Mouse (Mus musculus) forebrain, embryonic 11.5 days (tissue): ENCODE measurements around the gene Itsn1. TPM values are rescaled to one million over a fixed set of nuclear protein-coding genes. Genes with fewer than 3 reads are reported as not detected.

ENCODE experiments used
- ATAC-seq: fragments of 200-750 bp; cut with Nextera tagmentation; replicated peaks from 2 replicates; pipeline ENCODE4 v1.8.0; 2017; ENCODE audit warnings: moderate TSS enrichment; ENCODE audit not compliant: low FRiP score
- DNase-seq: peaks from one replicate; pipeline ENCODE4 v3.0.0-alpha.2; 2017; ENCODE audit warnings: low spot score
- H3K27ac ChIP-seq: fragments of 300-500 bp; sonication (generic); 2 replicates; pipeline ENCODE4 v1.5.1; 2014; ENCODE audit warnings: low read depth, low read length
- H3K27me3 ChIP-seq: fragments of 300-500 bp; sonication (generic); 2 replicates; pipeline ENCODE4 v1.6.1; 2014; ENCODE audit warnings: mild to moderate bottlenecking, low read length, mixed read lengths; ENCODE audit not compliant: control insufficient read depth, insufficient read depth
- H3K36me3 ChIP-seq: fragments of 300-500 bp; sonication (generic); 2 replicates; pipeline ENCODE4 v1.6.1; 2014; ENCODE audit warnings: mild to moderate bottlenecking, low read length, moderate library complexity, mixed read lengths; ENCODE audit not compliant: control insufficient read depth, insufficient read depth
- H3K4me1 ChIP-seq: fragments of 300-500 bp; sonication (generic); replicated peaks from 2 replicates; pipeline ENCODE4 v1.6.1; 2014; ENCODE audit warnings: low read length, mixed read lengths; ENCODE audit not compliant: control insufficient read depth, insufficient read depth
- H3K4me2 ChIP-seq: fragments of 300-500 bp; sonication (generic); 2 replicates; pipeline ENCODE4 v1.6.1; 2014; ENCODE audit warnings: low read depth, mild to moderate bottlenecking, low read length, moderate library complexity, mixed read lengths; ENCODE audit not compliant: severe bottlenecking
- H3K4me3 ChIP-seq: fragments of 300-500 bp; sonication (generic); 2 replicates; pipeline ENCODE4 v1.5.1; 2014; ENCODE audit warnings: low read depth, low read length
- H3K9ac ChIP-seq: fragments of 300-500 bp; sonication (generic); 2 replicates; pipeline ENCODE4 v1.6.1; 2014; ENCODE audit warnings: low read length
- H3K9me3 ChIP-seq: fragments of 300-500 bp; sonication (generic); 2 replicates; pipeline ENCODE4 v1.6.1; 2016; ENCODE audit warnings: low read length, mixed read lengths; ENCODE audit not compliant: control insufficient read depth
- WGBS: fragments of 180-500 bp; shearing (Covaris S2); extraction: QIAGEN DNeasy Blood & Tissue Kit; methylation state at CpG from one replicate; pipeline ENCODE4 v1.1.7; 2014; 5-methylcytosine and 5-hydroxymethylcytosine counted together
- polyA plus RNA-seq: library from polyadenylated mRNA; unstranded; fragments of >200 nt; fragmentation: Nextera tagmentation; extraction: Ambion mirVana; gene quantifications from 2 replicates; pipeline ENCODE4 v1.2.1, GENCODE M21; 2014

The Itsn1 gene
- polyA plus RNA-seq, 1 experiment from 2014 or later: 55.2 TPM

DNA sequence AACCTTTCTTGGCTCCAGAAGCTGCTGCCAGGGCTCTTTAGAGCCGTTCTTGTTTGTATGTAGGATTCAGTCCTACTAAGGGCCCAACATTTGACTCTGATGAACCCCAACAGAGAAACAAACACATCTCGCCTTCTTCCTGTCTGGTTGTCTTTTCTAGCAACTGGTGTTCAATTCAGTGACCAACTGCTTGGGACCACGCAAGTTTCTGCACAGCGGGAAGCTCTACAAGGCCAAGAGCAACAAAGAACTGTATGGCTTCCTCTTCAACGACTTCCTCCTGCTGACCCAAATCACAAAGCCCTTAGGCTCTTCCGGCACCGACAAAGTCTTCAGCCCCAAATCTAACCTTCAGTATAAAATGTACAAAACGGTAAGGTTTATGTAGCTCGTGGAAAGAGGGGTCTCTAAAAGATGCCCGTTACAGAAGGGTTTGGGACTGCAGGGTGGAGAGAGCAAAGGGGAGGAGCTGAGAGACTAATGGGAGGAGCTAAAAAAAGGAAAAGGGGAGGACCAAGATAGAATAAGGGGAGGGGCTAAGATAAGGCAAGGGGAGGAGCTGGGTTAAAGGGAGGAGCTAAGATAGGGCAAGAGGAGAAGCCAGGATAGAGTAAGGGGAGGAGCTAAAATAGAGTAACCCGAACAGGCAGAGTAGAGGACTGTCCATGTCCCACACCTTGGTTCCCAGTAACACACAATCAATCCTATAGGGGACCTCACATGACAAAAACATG is 176.2 kb downstream of the Itsn1 start:
- Histone ChIP-seq H3K9ac (no peak overlapping the region), H3K27me3 (no peaks in the 10 kb centered on the region), H3K4me2 (no peak overlapping the region), H3K9me3 (no peaks in the 10 kb centered on the region), H3K27ac (no peak overlapping the region), H3K4me3 (no peak overlapping the region), H3K36me3 (no peaks in the 10 kb centered on the region), H3K4me1 (no peaks in the 10 kb centered on the region)
- no peak for DNase-seq
- WGBS: 83% methylated on average over 11 of the region's 11 CpGs
- ATAC-seq: no peak

- ATAC-seq (no peak), DNase-seq (no peak)
- no peak overlapping the region for H3K4me3 ChIP-seq
- no peaks in the 10 kb centered on the region for H3K9me3 ChIP-seq
- H3K4me2 ChIP-seq: no peak overlapping the region
- no peaks in the 10 kb centered on the region for H3K27me3 ChIP-seq
- H3K4me1 ChIP-seq: no peaks in the 10 kb centered on the region
- no peak overlapping the region for H3K27ac ChIP-seq
- no peaks in the 10 kb centered on the region for H3K36me3 ChIP-seq
- 90% methylated on average over 10 of the region's 10 CpGs for WGBS
- no peak overlapping the region for H3K9ac ChIP-seq
These were observed 176.9 kb downstream of the Itsn1 start for GRCm38 (mm10) chr16:91905987-91906386.

- ATAC-seq: no peak
- WGBS: 86% methylated on average over 5 of the region's 5 CpGs
- no peak overlapping the region for H3K27ac ChIP-seq
- DNase-seq: no peak
- no peaks in the 10 kb centered on the region for H3K4me1 ChIP-seq
- H3K36me3 ChIP-seq: no peaks in the 10 kb centered on the region
- no peaks in the 10 kb centered on the region for H3K9me3 ChIP-seq
- H3K9ac ChIP-seq: no peak overlapping the region
- no peaks in the 10 kb centered on the region for H3K27me3 ChIP-seq
- no peak overlapping the region for H3K4me2 ChIP-seq
- no peak overlapping the region for H3K4me3 ChIP-seq
These were observed 177.6 kb downstream of the Itsn1 start for GRCm38 (mm10) chr16:91906672-91907071.

- H3K9ac ChIP-seq: no peak overlapping the region
These were observed 178.1 kb downstream of the Itsn1 start for GRCm38 (mm10) chr16:91907158-91907557.

GRCm38 (mm10) chr16:91909569-91910335 is 180.7 kb downstream of the Itsn1 start:
- H3K4me2 ChIP-seq: no peak overlapping the region
- H3K4me3 ChIP-seq: no peak overlapping the region
- DNase-seq (no peak), ATAC-seq (no peak)
- H3K27ac ChIP-seq: no peak overlapping the region
- H3K27me3 ChIP-seq: no peaks in the 10 kb centered on the region
- H3K9ac ChIP-seq: no peak overlapping the region
- no peaks in the 10 kb centered on the region for H3K36me3 ChIP-seq
- no peaks in the 10 kb centered on the region for H3K9me3 ChIP-seq
- H3K4me1 ChIP-seq: no peaks in the 10 kb centered on the region
- WGBS: 91% methylated on average over 15 of the region's 15 CpGs

More at GRCm38 (mm10) chr16:91907158-91907557, 178.1 kb downstream of the Itsn1 start:
- Histone ChIP-seq H3K36me3 (no peaks in the 10 kb centered on the region), H3K4me2 (no peak overlapping the region), H3K27me3 (no peaks in the 10 kb centered on the region), H3K4me1 (no peaks in the 10 kb centered on the region), H3K9me3 (no peaks in the 10 kb centered on the region), H3K27ac (no peak overlapping the region), H3K4me3 (no peak overlapping the region)
- WGBS: 86% methylated on average over 11 of the region's 11 CpGs
- DNase-seq (no peak), ATAC-seq (no peak)

DNA sequence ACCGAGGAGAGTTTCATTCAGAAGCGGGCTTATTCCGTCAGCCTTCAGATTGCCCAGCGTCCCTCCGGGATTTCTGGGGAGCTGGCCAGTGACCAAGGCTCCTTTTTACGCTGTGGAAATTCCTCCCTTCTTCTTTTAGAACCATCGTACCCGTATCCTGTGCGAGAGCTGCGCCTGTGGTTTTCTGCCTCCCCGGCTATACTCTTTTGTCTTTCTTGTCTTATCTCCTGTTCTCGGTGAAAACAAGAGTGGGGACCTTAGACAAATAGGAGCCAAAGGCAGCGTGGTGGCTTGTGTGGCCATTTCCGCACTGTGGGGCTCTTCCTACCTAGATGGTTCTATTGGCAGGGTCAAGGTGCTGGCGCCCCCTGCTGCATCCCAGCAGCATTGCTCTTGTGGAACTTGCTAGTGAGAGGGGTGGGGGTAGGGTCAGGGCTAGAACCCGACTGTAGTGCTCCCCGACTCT is 188.6 kb downstream of the Itsn1 start:
- DNase-seq (peak; percentile 91), ATAC-seq (peak; percentile 75)
- Histone ChIP-seq H3K4me2 (no peak overlapping the region), H3K27me3 (no peaks in the 10 kb centered on the region), H3K4me1 (peaks cover 2% of the 10 kb centered on the region; the same call in 1 of the 2 replicates), H3K27ac (no peak overlapping the region), H3K9ac (peak overlapping the region; percentile 16; the same call in 1 of the 2 replicates), H3K36me3 (no peaks in the 10 kb centered on the region), H3K4me3 (no peak overlapping the region), H3K9me3 (no peaks in the 10 kb centered on the region)
- WGBS: 38% methylated on average over 17 of the region's 17 CpGs

GRCm38 (mm10) chr16:91918461-91918860 is 189.4 kb downstream of the Itsn1 start:
- no peaks in the 10 kb centered on the region for H3K36me3 ChIP-seq
- no peak overlapping the region for H3K27ac ChIP-seq
- no peak overlapping the region for H3K4me2 ChIP-seq
- no peak overlapping the region for H3K9ac ChIP-seq
- no peak for DNase-seq
- peaks cover 2% of the 10 kb centered on the region; the same call in 1 of the 2 replicates for H3K4me1 ChIP-seq
- no peak overlapping the region for H3K4me3 ChIP-seq
- 57% methylated on average over 4 of the region's 4 CpGs for WGBS
- H3K27me3 ChIP-seq: no peaks in the 10 kb centered on the region
- no peaks in the 10 kb centered on the region for H3K9me3 ChIP-seq
- ATAC-seq: no peak

DNA sequence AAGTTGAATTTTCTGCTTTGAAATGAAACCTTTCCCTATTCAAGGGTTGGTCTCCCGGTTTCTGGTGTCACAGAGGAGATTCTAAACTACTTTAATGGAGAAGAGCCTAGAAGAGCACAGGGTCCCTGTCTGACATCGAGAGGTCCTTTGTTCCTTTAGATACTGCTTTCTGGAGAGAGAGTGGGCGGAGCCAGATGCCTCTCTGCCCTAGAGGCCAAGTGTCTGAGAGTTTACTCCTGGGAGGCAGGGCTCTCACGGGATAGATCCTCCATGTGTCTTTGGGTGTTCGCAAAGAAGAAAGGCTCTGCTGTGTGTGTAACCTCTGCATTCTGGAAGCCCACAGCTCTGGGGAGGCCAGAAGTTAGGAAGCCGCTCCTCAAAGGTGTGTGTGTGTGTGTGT is 190.0 kb downstream of the Itsn1 start:
- DNase-seq (no peak), ATAC-seq (no peak)
- peaks cover 2% of the 10 kb centered on the region; the same call in 1 of the 2 replicates for H3K4me1 ChIP-seq
- H3K27ac ChIP-seq: no peak overlapping the region
- H3K9ac ChIP-seq: no peak overlapping the region
- 51% methylated on average over 6 of the region's 6 CpGs for WGBS
- no peaks in the 10 kb centered on the region; the same call in 1 of the 2 replicates for H3K36me3 ChIP-seq
- no peak overlapping the region for H3K4me3 ChIP-seq
- H3K4me2 ChIP-seq: no peak overlapping the region
- no peaks in the 10 kb centered on the region for H3K27me3 ChIP-seq
- no peaks in the 10 kb centered on the region for H3K9me3 ChIP-seq
